Mouse (Mus musculus) ES-CJ7 (cell line): ENCODE data around the gene Zfc3h1.

Experiments used
- DNase-seq: peaks from one replicate; pipeline ENCODE4 v3.0.0; 2011; ENCODE audit warnings: low read depth, low spot score

Zfc3h1 gene

GRCm38 (mm10) chr10:115475000-115475550, 90.3 kb downstream of the Zfc3h1 start:
- DNase-seq = peak; percentile 46

DNA sequence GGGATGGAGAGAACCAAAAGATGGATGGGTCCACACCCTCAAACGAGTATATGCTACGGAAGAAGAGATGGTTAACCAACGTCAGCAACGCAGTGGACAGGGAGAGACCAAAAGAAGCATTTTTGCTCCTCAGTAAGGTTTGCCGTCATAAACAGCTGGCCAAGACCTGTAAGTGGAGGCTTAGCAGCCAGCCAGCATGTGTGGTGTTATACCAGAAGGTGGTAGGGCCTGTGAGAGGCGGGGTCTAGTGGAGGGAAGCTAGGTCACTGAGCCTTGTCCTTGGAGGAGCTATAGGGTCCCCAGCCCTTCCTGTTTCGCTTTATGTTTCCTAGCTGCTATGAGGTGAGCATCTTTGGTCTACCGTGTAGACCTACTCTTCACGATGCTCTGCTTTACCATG, 91.7 kb downstream of the Zfc3h1 start:
- no peak for DNase-seq

GRCm38 (mm10) chr10:115478441-115479141, 93.8 kb downstream of the Zfc3h1 start:
- no peak for DNase-seq
